Mouse (Mus musculus): ENCODE measurements around the gene Pars2. TPM values are rescaled to one million over a fixed set of nuclear protein-coding genes. Genes with fewer than 3 reads are reported as not detected.
A peak's percentile ranks its signal among the peaks of the same experiment; 100 is the strongest.

Gene Pars2
- polyA plus RNA-seq, 1 experiment, result 4.7 TPM

DNA sequence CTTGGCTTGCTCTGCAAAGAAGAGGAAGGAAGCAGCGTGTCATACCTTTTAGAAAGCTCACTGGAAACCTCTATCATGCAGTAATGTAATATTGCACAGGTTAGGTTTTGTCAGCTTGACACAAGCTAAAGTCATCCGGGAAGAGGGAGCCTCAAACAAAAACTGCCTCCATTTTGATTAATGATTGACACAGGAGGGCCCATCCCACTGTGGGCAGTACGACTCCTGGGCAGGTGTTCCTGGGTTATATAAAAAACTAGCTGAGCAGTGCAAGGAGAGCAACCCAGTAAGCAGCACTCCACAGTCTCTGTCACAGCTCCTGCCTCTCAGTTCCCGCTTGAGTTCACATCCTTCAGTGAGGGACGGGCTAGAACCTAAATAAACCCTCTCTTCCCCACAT lies 25.9 kb downstream of the Pars2 start:
- TF ChIP-seq SRF (IDR thresholded peaks at IDR 0.05; ENCODE audit: control insufficient read depth, insufficient read length, low read depth) (no peak), REST (IDR thresholded peaks at IDR 0.05; ENCODE audit: insufficient read depth, insufficient read length) (no peak), E2F4 (IDR thresholded peaks at IDR 0.05; ENCODE audit: insufficient read depth) (no peak), USF1 (IDR thresholded peaks at IDR 0.05; ENCODE audit: low read depth) (no peak), TCF12 (IDR thresholded peaks at IDR 0.05; ENCODE audit: insufficient read depth, poor library complexity, severe bottlenecking) (no peak), CEBPB (IDR thresholded peaks at IDR 0.05; ENCODE audit: insufficient read depth, poor library complexity, severe bottlenecking) (no peak), POLR2AphosphoS2 (IDR thresholded peaks at IDR 0.05; ENCODE audit: insufficient read length, low read depth) (no peak), MAX (IDR thresholded peaks at IDR 0.05; ENCODE audit: low read depth) (no peak), TCF3 (IDR thresholded peaks at IDR 0.05; ENCODE audit: insufficient read length, low read depth) (no peak)
- H3K79me2 ChIP-seq (ENCODE audit: control insufficient read depth, insufficient read depth), result peaks cover 10% of the 10 kb centered on the region

DNA sequence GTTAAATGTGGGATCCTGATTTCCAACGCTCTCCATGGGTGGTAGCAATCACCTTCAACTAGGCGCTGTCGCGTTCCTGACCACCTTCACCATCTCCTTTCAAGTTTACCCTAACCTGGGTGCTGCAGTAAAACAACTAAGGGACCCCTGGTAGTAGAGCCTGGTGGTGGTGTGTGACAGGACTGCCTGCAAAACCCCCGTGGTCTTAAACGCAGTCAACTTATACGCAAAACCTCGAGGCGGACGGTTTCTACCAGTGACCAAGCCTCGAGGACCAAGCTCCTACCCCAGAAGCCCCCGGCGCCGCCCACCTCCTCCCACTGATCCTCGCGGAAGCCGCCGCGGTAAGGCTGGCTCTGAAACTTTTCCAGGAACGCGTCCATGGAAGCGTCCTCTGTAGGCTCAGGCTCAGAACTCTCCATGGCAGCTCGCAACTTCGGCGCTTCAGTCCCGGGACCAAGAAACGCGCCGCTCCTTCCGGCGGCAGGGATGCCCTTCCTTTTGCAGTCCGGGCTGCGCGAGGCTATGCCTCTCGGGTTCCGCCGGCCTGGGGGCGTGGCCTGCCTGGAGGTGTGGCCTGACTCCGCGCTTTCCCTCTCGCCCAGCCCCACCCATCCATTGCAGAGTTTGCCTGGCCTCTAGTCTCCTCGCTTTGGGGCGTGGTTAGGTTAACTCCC lies 27.7 kb downstream of the Pars2 start, which contains the start of gene Ttc4:
Ttc4 (minus strand) TSS at position 503 of the 677 bp plus-strand sequence.
- peaks cover 4% of the 10 kb centered on the region for H3K36me3 ChIP-seq (ENCODE audit: control insufficient read depth, insufficient read depth)
- peak within 1 kb of the TSS; percentile 18 for H3ac ChIP-seq (ENCODE audit: control insufficient read depth, insufficient read length)
- H3K27me3 ChIP-seq (ENCODE audit: control insufficient read depth, insufficient read depth, insufficient read length), result peaks cover 5% of the 10 kb centered on the region
- no peak for TF ChIP-seq CEBPB (IDR thresholded peaks at IDR 0.05; ENCODE audit: insufficient read depth, poor library complexity, severe bottlenecking)
- TF ChIP-seq MYOD1 (IDR thresholded peaks at IDR 0.05; ENCODE audit: control insufficient read depth in 1 of 3, insufficient read length in 2 of 3, low read depth in 2 of 3), result peak in 1 of 3 experiments; percentile 11
- TF ChIP-seq POLR2A (IDR thresholded peaks at IDR 0.05; ENCODE audit: insufficient read length, low read depth), result peak; percentile 72
- peak in 1 of 3 experiments; percentile 57 for TF ChIP-seq MYOG (IDR thresholded peaks at IDR 0.05; ENCODE audit: control insufficient read depth in 1 of 3, insufficient read depth in 1 of 3, insufficient read length in 2 of 3, low read depth in 2 of 3)
- no peak for TF ChIP-seq TCF12 (IDR thresholded peaks at IDR 0.05; ENCODE audit: insufficient read depth, poor library complexity, severe bottlenecking)
- TF ChIP-seq TCF3 (IDR thresholded peaks at IDR 0.05; ENCODE audit: insufficient read length, low read depth), result no peak
- no peak for TF ChIP-seq USF1 (IDR thresholded peaks at IDR 0.05; ENCODE audit: low read depth)
- peak; percentile 88 for TF ChIP-seq POLR2AphosphoS2 (IDR thresholded peaks at IDR 0.05; ENCODE audit: insufficient read length, low read depth)
- TF ChIP-seq MAX (IDR thresholded peaks at IDR 0.05; ENCODE audit: low read depth), result no peak
- peak; percentile 38 for TF ChIP-seq E2F4 (IDR thresholded peaks at IDR 0.05; ENCODE audit: insufficient read depth)
- no peak for TF ChIP-seq REST (IDR thresholded peaks at IDR 0.05; ENCODE audit: insufficient read depth, insufficient read length)
- peak; percentile 60 for TF ChIP-seq SRF (IDR thresholded peaks at IDR 0.05; ENCODE audit: control insufficient read depth, insufficient read length, low read depth)
- peak within 1 kb of the TSS; percentile 65 for H3K4me3 ChIP-seq
- peak within 1 kb of the TSS; percentile 85 for H3K4me2 ChIP-seq (ENCODE audit: low read depth)
- peaks cover 10% of the 10 kb centered on the region for H3K79me2 ChIP-seq (ENCODE audit: control insufficient read depth, insufficient read depth)

More for the DNA sequence above, 25.9 kb downstream of the Pars2 start:
- peaks cover 8% of the 10 kb centered on the region for H3K36me3 ChIP-seq (ENCODE audit: control insufficient read depth, insufficient read depth)
- H3K27me3 ChIP-seq (ENCODE audit: control insufficient read depth, insufficient read depth, insufficient read length), result no peaks in the 10 kb centered on the region
- no peak overlapping the region for H3K4me3 ChIP-seq
- H3K4me2 ChIP-seq (ENCODE audit: low read depth), result no peak overlapping the region
- no peak overlapping the region for H3ac ChIP-seq (ENCODE audit: control insufficient read depth, insufficient read length)

DNA sequence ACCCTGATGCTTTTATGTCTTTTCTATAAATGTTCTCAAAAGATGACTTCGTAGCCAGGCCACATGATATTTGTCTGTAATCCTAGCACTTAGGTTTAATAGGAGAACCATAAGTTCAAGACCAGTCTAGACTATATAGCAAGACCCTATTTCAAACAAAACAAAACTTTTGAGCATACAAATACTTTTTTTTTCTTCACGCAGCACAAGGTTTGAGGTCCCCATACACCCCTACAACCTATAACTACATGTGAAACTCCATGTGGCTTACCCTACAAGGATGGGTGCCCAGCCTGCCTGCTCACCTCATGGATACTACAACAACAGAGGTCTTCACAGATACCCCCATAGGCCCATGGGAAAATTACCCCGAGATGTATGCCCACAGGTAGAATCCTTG lies 28.3 kb downstream of the Pars2 start:
- no peak overlapping the region for H3ac ChIP-seq (ENCODE audit: control insufficient read depth, insufficient read length)
- H3K79me2 ChIP-seq (ENCODE audit: control insufficient read depth, insufficient read depth), result peaks cover 10% of the 10 kb centered on the region
- peaks cover 4% of the 10 kb centered on the region for H3K36me3 ChIP-seq (ENCODE audit: control insufficient read depth, insufficient read depth)
- peaks cover 8% of the 10 kb centered on the region for H3K27me3 ChIP-seq (ENCODE audit: control insufficient read depth, insufficient read depth, insufficient read length)
- H3K4me2 ChIP-seq (ENCODE audit: low read depth), result peak overlapping the region; percentile 27
- H3K4me3 ChIP-seq, result peak overlapping the region; percentile 65
- no peak for TF ChIP-seq REST (IDR thresholded peaks at IDR 0.05; ENCODE audit: insufficient read depth, insufficient read length)
- TF ChIP-seq SRF (IDR thresholded peaks at IDR 0.05; ENCODE audit: control insufficient read depth, insufficient read length, low read depth), result no peak
- no peak for TF ChIP-seq POLR2A (IDR thresholded peaks at IDR 0.05; ENCODE audit: insufficient read length, low read depth)
- TF ChIP-seq MAX (IDR thresholded peaks at IDR 0.05; ENCODE audit: low read depth), result no peak
- TF ChIP-seq USF1 (IDR thresholded peaks at IDR 0.05; ENCODE audit: low read depth), result no peak
- TF ChIP-seq MYOG (IDR thresholded peaks at IDR 0.05; ENCODE audit: control insufficient read depth in 1 of 3, insufficient read depth in 1 of 3, insufficient read length in 2 of 3, low read depth in 2 of 3), result no peak
- no peak for TF ChIP-seq CEBPB (IDR thresholded peaks at IDR 0.05; ENCODE audit: insufficient read depth, poor library complexity, severe bottlenecking)
- no peak for TF ChIP-seq POLR2AphosphoS2 (IDR thresholded peaks at IDR 0.05; ENCODE audit: insufficient read length, low read depth)
- no peak for TF ChIP-seq MYOD1 (IDR thresholded peaks at IDR 0.05; ENCODE audit: control insufficient read depth in 1 of 3, insufficient read length in 2 of 3, low read depth in 2 of 3)
- no peak for TF ChIP-seq TCF3 (IDR thresholded peaks at IDR 0.05; ENCODE audit: insufficient read length, low read depth)
- no peak for TF ChIP-seq TCF12 (IDR thresholded peaks at IDR 0.05; ENCODE audit: insufficient read depth, poor library complexity, severe bottlenecking)
- TF ChIP-seq E2F4 (IDR thresholded peaks at IDR 0.05; ENCODE audit: insufficient read depth), result no peak

DNA sequence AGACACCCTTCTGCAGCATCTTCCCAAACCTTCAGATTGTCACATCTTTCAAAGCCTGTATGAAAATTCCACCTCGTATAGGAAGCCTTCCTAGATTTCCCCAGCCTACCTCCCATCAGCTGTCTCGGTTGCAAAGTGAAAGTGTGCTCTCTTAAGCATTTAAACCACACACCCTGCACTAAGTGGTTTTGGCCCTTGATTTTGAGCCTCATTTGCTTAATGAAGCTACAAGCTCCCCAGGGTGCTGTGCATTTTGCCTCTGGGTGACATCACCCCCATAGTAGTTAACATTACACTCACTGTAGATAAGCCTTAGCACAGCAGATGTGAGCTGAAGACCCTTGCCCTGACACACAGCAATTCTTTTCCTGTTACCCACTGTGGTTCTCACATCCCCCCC lies 30.1 kb downstream of the Pars2 start:
- H3K4me3 ChIP-seq, result no peak overlapping the region
- H3K4me2 ChIP-seq (ENCODE audit: low read depth), result no peak overlapping the region
- no peak overlapping the region for H3ac ChIP-seq (ENCODE audit: control insufficient read depth, insufficient read length)
- peaks cover 10% of the 10 kb centered on the region for H3K79me2 ChIP-seq (ENCODE audit: control insufficient read depth, insufficient read depth)
- H3K36me3 ChIP-seq (ENCODE audit: control insufficient read depth, insufficient read depth), result no peaks in the 10 kb centered on the region
- no peak for TF ChIP-seq SRF (IDR thresholded peaks at IDR 0.05; ENCODE audit: control insufficient read depth, insufficient read length, low read depth)
- no peak for TF ChIP-seq MYOD1 (IDR thresholded peaks at IDR 0.05; ENCODE audit: control insufficient read depth in 1 of 3, insufficient read length in 2 of 3, low read depth in 2 of 3)
- no peak for TF ChIP-seq REST (IDR thresholded peaks at IDR 0.05; ENCODE audit: insufficient read depth, insufficient read length)
- no peak for TF ChIP-seq POLR2AphosphoS2 (IDR thresholded peaks at IDR 0.05; ENCODE audit: insufficient read length, low read depth)
- TF ChIP-seq USF1 (IDR thresholded peaks at IDR 0.05; ENCODE audit: low read depth), result no peak
- TF ChIP-seq MYOG (IDR thresholded peaks at IDR 0.05; ENCODE audit: control insufficient read depth in 1 of 3, insufficient read depth in 1 of 3, insufficient read length in 2 of 3, low read depth in 2 of 3), result no peak
- H3K27me3 ChIP-seq (ENCODE audit: control insufficient read depth, insufficient read depth, insufficient read length), result peaks cover 16% of the 10 kb centered on the region
